Mouse (Mus musculus) kidney, adult 2 months (tissue): ENCODE measurements around the gene Galnt4.

Experiments used
- CTCF ChIP-seq: fragments of 200-500 bp; conservative IDR thresholded peaks from 2 replicates; pipeline ENCODE4 v1.5.1; 2011; ENCODE audit warnings: low read depth, mild to moderate bottlenecking, control low read depth, low read length, moderate library complexity, mixed read lengths; ENCODE audit not compliant: insufficient read depth, insufficient read length
- POLR2A ChIP-seq: fragments of 200-500 bp; IDR thresholded peaks from one replicate; pipeline ENCODE4 v1.6.1; 2011; ENCODE audit warnings: low read depth, low read length, control low read depth

DNA sequence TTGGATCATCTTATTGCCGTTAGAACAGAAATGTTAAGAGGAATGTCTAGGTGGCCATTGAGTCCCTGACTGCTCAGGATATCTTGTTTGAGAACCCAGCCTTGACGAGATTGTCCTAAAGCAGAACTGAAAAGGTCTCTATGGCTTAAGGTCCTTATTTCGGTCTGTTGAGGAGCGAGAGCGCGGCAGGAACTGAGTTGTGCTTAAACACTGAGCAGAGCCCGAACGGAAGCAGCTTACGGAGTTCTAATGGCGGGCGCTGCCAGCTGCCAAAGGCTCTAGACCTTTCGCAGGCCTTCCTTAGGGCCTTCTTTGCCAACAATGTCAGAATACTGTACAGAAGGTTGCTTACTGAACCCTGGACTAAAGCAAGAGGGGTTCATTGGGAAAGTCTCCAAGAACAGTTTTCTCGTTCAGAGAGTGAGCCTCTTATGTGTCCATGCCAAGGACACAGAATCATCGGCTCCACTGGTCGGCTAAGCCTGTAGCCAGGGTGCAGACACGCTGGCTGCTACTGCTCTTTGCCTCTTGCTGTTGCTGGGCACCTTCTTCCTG is 25.4 kb downstream of the Galnt4 start:
- TF ChIP-seq POLR2A (no peak), CTCF (no peak)
